Mouse (Mus musculus) bone marrow macrophage, adult 2 months (primary cell): ENCODE data around the gene Tnrc6a. TPM values are rescaled to one million over a fixed set of nuclear protein-coding genes. Genes with fewer than 3 reads are reported as not detected.
"Not testable (repeated sequence)": the region's sequence is repeated elsewhere in the genome, so short reads cannot be mapped to it uniquely, and the experiment has no call there.

Experiments
- H3K27ac ChIP-seq: 2 replicates; pipeline ENCODE4 v1.5.1; 2012; ENCODE audit warnings: low read depth, low read length; ENCODE audit not compliant: insufficient read depth
- H3K4me1 ChIP-seq: 2 replicates; pipeline ENCODE4 v1.6.1; 2012; ENCODE audit warnings: low read length; ENCODE audit not compliant: control insufficient read depth, insufficient read depth
- H3K4me3 ChIP-seq: 2 replicates; pipeline ENCODE4 v1.5.1; 2012; ENCODE audit warnings: mild to moderate bottlenecking, low read length, moderate library complexity; ENCODE audit not compliant: insufficient read depth
- CTCF ChIP-seq: IDR thresholded peaks from 2 replicates; pipeline ENCODE4 v1.5.1; 2012; ENCODE audit warnings: low read depth, mild to moderate bottlenecking, low read length, moderate library complexity
- POLR2A ChIP-seq: IDR thresholded peaks from 2 replicates; pipeline ENCODE4 v1.6.1; 2012; ENCODE audit warnings: mild to moderate bottlenecking, low read depth, low read length, borderline replicate concordance
- polyA plus RNA-seq: library from polyadenylated mRNA; stranded (reverse); fragments of >200 nt; gene quantifications from 2 replicates; pipeline ENCODE4 v1.2.4, GENCODE M21; 2012; ENCODE audit not compliant: missing spikeins, insufficient read depth, insufficient read length

The Tnrc6a gene
- 69.1 and 76.8 TPM in 2 replicates for polyA plus RNA-seq

GRCm38 (mm10) chr7:123123665-123124298 is at the start of gene Tnrc6a:
Gene Tnrc6a (plus strand): TSS chr7:123123885.
- no peak for TF ChIP-seq CTCF
- no peak for TF ChIP-seq POLR2A
- H3K27ac ChIP-seq, result peak within 1 kb of the TSS; percentile 99
- H3K4me3 ChIP-seq, result peak within 1 kb of the TSS; percentile 91
- H3K4me1 ChIP-seq, result peaks cover 24% of the 10 kb centered on the region

GRCm38 (mm10) chr7:123082236-123082635 is 41.4 kb upstream of the Tnrc6a start:
- TF ChIP-seq POLR2A (no peak), CTCF (no peak)
- Histone ChIP-seq H3K27ac (peak overlapping the region; percentile 45), H3K4me1 (peaks cover 45% of the 10 kb centered on the region), H3K4me3 (no peak overlapping the region)

GRCm38 (mm10) chr7:123083441-123084123 is 40.1 kb upstream of the Tnrc6a start:
- Histone ChIP-seq H3K4me1 (peaks cover 39% of the 10 kb centered on the region), H3K4me3 (no peak overlapping the region), H3K27ac (0 out of 2 replicates have a peak overlapping the region, but pooled peaks have one; percentile 1)
- no peak for TF ChIP-seq POLR2A
- no peak for TF ChIP-seq CTCF

DNA sequence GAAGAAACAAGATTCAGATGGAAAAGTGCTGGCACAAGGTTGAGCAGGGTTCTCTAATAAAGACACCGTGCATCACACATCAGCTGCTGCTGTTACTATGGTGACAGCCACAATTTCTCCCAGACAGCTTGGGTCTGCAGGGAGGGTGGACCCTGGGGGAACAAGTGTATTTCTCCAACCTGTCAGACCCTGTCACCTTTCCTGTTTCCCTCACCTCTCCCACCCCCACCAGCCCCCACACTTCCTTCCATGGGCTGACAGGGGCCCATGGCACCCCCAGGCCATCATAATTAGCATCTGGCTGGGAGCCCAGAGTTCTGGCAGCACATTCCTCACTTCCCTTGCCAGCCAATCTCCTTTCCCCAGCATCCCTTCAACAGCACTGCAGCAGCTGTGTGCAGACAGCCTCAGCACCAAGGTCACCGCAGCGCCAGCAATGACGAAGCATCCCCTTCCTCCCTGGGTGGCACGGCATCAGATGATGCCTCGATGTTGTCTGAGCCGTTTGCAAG is 39.4 kb upstream of the Tnrc6a start:
- Histone ChIP-seq H3K4me3 (no peak overlapping the region), H3K27ac (no peak overlapping the region), H3K4me1 (peaks cover 38% of the 10 kb centered on the region)
- TF ChIP-seq CTCF, result no peak
- TF ChIP-seq POLR2A, result no peak

DNA sequence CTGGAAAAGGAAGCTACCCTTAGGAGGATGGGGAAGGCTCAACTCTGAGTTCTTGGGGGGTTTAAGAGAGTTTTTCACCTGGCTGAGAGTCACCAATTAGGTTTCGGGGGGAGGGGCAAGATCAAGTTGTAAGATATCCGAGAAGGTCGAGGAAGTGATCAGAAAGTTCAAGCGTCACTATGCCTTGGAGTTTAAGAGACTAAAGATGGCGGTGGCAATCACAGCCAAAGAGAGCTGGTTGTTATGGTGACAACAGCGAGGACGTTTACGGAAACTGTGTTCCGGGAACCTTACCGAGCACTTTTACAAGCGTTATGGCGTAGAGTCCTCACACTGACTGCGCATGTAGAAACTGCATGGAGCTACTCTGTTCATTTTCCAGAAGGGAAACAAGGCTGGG is 39.0 kb upstream of the Tnrc6a start:
- peaks cover 36% of the 10 kb centered on the region for H3K4me1 ChIP-seq
- TF ChIP-seq POLR2A (no peak), CTCF (no peak)
- no peak overlapping the region for H3K27ac ChIP-seq
- no peak overlapping the region for H3K4me3 ChIP-seq

GRCm38 (mm10) chr7:123088920-123089319 is 34.8 kb upstream of the Tnrc6a start:
- Histone ChIP-seq H3K4me3 (no peak overlapping the region), H3K27ac (no peak overlapping the region), H3K4me1 (peaks cover 6% of the 10 kb centered on the region)
- TF ChIP-seq POLR2A (no peak), CTCF (no peak)

DNA sequence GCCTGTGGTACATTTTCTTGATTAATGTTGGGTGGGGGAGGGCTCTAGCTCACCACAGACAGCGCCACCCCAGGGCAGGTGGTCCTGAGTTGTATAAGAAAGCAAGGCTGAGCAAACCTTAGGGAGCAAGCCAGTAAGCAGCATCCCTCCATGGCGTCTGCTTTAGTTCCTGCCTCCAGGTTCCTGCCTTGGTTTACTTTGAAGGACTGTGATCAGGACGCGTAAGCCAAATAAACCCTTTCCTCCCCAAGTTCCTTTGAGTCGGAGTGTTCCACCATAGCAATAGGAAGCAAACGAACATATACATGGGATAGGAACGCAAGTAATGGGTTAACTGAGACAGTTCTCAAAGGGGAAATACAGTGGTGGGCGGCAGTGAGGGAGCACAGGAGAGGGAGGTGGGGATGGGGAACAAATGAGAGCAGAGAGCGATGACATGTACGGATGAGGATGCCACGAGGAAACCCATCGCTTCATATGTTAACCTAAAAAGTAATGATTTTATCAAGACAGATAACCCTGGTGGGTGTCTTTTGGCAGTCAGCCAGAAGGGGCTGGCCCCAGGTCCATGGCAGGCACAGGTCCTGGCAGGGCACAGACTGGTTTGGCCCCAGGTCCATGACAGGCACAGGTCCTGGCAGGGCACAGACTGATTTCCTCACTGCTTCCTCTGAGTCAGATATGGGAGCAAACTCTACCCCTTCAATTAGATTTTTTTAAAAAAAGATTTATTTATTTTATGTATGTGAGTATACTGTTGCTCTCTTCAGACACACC is 27.2 kb upstream of the Tnrc6a start:
- Histone ChIP-seq H3K4me3 (no peak overlapping the region), H3K4me1 (no peaks in the 10 kb centered on the region), H3K27ac (no peak overlapping the region)
- no peak for TF ChIP-seq POLR2A
- no peak for TF ChIP-seq CTCF

DNA sequence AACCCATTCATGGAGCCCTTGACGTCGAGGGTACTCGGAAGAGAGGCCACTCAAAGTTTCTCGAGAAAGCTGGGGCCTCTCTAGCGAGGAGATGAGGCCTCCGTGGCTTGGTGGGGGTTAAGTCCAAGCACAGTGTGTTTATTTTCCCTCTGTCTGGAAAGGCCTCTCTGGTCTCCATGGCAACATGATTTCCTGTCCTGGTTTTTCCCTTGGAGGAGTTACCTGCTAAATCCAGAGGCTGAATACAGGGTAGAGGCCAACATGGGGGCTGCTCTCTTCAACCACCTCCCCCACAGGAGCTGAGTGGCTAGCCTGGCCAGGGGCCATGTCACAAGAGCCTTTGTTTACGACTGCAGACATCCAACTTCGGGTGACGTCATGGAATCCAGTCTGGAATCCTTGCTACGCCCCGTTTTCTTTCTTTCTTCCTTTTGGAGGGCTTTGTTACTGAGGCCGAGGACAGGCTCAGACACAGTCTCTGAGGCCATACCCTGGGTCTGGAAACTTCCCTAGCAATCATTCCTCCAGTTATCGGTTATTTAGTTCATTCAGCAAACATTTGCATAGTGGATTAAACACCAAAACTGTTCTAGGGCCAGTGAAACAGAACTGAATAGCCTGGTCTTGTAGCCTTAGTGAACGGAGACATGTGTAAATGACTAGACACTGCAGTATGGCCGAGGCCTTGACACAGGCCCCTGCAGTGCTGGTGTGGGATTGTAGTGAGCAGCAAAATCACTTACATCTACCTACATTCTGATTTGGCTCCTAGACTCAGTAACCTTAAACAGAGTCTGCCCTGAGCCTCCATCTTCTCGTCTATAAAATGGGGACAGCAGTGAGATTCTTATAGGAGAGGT is 25.6 kb upstream of the Tnrc6a start:
- Histone ChIP-seq H3K27ac (no peak overlapping the region), H3K4me3 (no peak overlapping the region), H3K4me1 (no peaks in the 10 kb centered on the region)
- no peak for TF ChIP-seq POLR2A
- TF ChIP-seq CTCF, result no peak

- Histone ChIP-seq H3K4me3 (no peak overlapping the region), H3K4me1 (no peaks in the 10 kb centered on the region), H3K27ac (no peak overlapping the region)
- no peak for TF ChIP-seq CTCF
- TF ChIP-seq POLR2A, result no peak
Measured at GRCm38 (mm10) chr7:123101295-123101694, 22.4 kb upstream of the Tnrc6a start.

DNA sequence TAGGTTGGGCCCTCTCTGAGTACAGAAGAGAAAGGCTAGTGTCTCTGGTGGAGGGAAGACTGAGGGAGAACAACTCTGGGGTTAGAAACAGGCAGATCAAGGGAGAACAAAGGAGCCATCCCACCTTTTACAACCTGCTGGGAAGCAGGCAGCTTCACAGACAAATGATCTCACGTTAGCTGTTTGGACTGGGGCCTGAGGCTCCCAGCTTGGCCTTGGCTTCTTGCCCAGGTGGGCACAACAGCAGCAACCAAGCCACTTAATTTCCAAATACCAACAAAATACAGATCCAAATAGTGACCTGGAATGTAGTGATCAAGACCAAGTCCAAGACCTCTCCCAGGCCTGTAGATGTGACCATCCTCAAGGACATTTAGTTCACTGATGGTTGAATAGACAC is 18.3 kb upstream of the Tnrc6a start:
- not testable (repeated sequence) for H3K27ac ChIP-seq, H3K4me3 ChIP-seq
- H3K4me1 ChIP-seq, result peaks cover 19% of the 10 kb centered on the region
